Mouse (Mus musculus): ENCODE results near the gene Cgnl1.

GRCm38 (mm10) chr9:71766902-71767301 is 4.5 kb downstream of the Cgnl1 start:
- TF ChIP-seq CTCF (IDR thresholded peaks at IDR 0.05; ENCODE audit: borderline replicate concordance, insufficient read depth, low read depth, low read length) (no peak), POLR2A (IDR thresholded peaks at IDR 0.05; ENCODE audit: borderline replicate concordance, insufficient read depth, low read length) (no peak)
